Mouse (Mus musculus) forebrain, embryonic 11.5 days (tissue): ENCODE results near the gene Iqcb1. TPM values are rescaled to one million over a fixed set of nuclear protein-coding genes. Genes with fewer than 3 reads are reported as not detected.

Experiments
- ATAC-seq: fragments of 200-750 bp; cut with Nextera tagmentation; replicated peaks from 2 replicates; pipeline ENCODE4 v1.8.0; 2017; ENCODE audit warnings: moderate TSS enrichment; ENCODE audit not compliant: low FRiP score
- DNase-seq: peaks from one replicate; pipeline ENCODE4 v3.0.0-alpha.2; 2017; ENCODE audit warnings: low spot score
- H3K27ac ChIP-seq: fragments of 300-500 bp; sonication (generic); 2 replicates; pipeline ENCODE4 v1.5.1; 2014; ENCODE audit warnings: low read depth, low read length
- H3K27me3 ChIP-seq: fragments of 300-500 bp; sonication (generic); 2 replicates; pipeline ENCODE4 v1.6.1; 2014; ENCODE audit warnings: mild to moderate bottlenecking, low read length, mixed read lengths; ENCODE audit not compliant: control insufficient read depth, insufficient read depth
- H3K36me3 ChIP-seq: fragments of 300-500 bp; sonication (generic); 2 replicates; pipeline ENCODE4 v1.6.1; 2014; ENCODE audit warnings: mild to moderate bottlenecking, low read length, moderate library complexity, mixed read lengths; ENCODE audit not compliant: control insufficient read depth, insufficient read depth
- H3K4me1 ChIP-seq: fragments of 300-500 bp; sonication (generic); replicated peaks from 2 replicates; pipeline ENCODE4 v1.6.1; 2014; ENCODE audit warnings: low read length, mixed read lengths; ENCODE audit not compliant: control insufficient read depth, insufficient read depth
- H3K4me2 ChIP-seq: fragments of 300-500 bp; sonication (generic); 2 replicates; pipeline ENCODE4 v1.6.1; 2014; ENCODE audit warnings: low read depth, mild to moderate bottlenecking, low read length, moderate library complexity, mixed read lengths; ENCODE audit not compliant: severe bottlenecking
- H3K4me3 ChIP-seq: fragments of 300-500 bp; sonication (generic); 2 replicates; pipeline ENCODE4 v1.5.1; 2014; ENCODE audit warnings: low read depth, low read length
- H3K9ac ChIP-seq: fragments of 300-500 bp; sonication (generic); 2 replicates; pipeline ENCODE4 v1.6.1; 2014; ENCODE audit warnings: low read length
- H3K9me3 ChIP-seq: fragments of 300-500 bp; sonication (generic); 2 replicates; pipeline ENCODE4 v1.6.1; 2016; ENCODE audit warnings: low read length, mixed read lengths; ENCODE audit not compliant: control insufficient read depth
- WGBS: fragments of 180-500 bp; shearing (Covaris S2); extraction: QIAGEN DNeasy Blood & Tissue Kit; methylation state at CpG from one replicate; pipeline ENCODE4 v1.1.7; 2014; 5-methylcytosine and 5-hydroxymethylcytosine counted together
- microRNA-seq: library from miRNA; unstranded; fragments of <30 nt; microRNA quantifications from one replicate; pipeline ENCODE4, GENCODE M21; 2016; ENCODE audit not compliant: insufficient number of aligned reads
- polyA plus RNA-seq: library from polyadenylated mRNA; unstranded; fragments of >200 nt; fragmentation: Nextera tagmentation; extraction: Ambion mirVana; gene quantifications from 2 replicates; pipeline ENCODE4 v1.2.1, GENCODE M21; 2014

Gene Iqcb1
- polyA plus RNA-seq, 1 experiment from 2014 or later, result 72.7 TPM

GRCm38 (mm10) chr16:36912311-36912710 lies 84.1 kb downstream of the Iqcb1 start:
- ATAC-seq, result no peak
- Histone ChIP-seq H3K4me1 (no peaks in the 10 kb centered on the region), H3K9me3 (no peaks in the 10 kb centered on the region), H3K27ac (no peak overlapping the region), H3K27me3 (no peaks in the 10 kb centered on the region), H3K4me3 (no peak overlapping the region), H3K36me3 (no peaks in the 10 kb centered on the region; the same call in 1 of the 2 replicates), H3K9ac (no peak overlapping the region), H3K4me2 (no peak overlapping the region)
- no peak for DNase-seq
- WGBS, result 94% methylated on average over 13 of the region's 13 CpGs

DNA sequence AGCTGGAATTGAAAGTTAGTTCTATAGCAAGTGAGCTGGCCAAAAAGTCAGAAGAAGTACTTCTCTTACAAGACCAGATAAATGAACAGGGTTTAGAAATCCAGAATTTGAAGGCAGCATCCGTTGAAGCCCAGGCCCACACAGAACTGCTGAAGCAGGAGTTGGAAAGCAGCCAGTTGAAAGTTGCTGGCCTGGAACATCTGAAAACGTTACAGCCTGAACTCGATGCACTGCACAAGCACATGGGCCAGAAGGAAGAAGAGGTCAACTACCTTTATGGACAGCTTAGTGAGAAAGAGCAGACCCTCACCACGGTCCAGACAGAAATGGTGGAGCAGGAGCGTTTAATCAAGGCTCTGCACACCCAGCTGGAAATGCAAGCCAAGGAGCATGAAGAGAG lies 86.0 kb downstream of the Iqcb1 start:
- Histone ChIP-seq H3K4me3 (no peak overlapping the region), H3K4me1 (no peaks in the 10 kb centered on the region), H3K9me3 (no peaks in the 10 kb centered on the region), H3K36me3 (no peaks in the 10 kb centered on the region; the same call in 1 of the 2 replicates), H3K27me3 (no peaks in the 10 kb centered on the region), H3K27ac (no peak overlapping the region), H3K4me2 (no peak overlapping the region), H3K9ac (no peak overlapping the region)
- WGBS, result 95% methylated on average over 5 of the region's 5 CpGs
- ATAC-seq (no peak), DNase-seq (no peak)

DNA sequence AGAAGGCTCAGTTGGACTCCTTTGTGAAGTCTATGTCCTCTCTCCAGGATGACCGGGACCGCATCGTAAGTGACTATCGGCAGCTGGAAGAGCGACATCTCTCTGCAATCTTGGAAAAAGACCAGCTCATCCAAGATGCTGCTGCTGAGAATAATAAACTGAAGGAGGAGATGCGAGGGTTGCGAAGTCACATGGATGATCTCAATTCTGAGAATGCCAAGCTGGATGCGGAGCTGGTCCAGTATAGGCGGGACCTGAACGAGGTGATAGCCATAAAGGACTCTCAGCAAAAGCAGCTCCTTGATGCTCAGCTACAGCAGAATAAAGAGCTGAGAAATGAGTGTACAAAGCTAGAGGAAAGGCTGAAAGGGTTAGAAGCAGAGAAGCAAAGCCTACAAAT lies 90.3 kb downstream of the Iqcb1 start:
- H3K9me3 ChIP-seq, result no peaks in the 10 kb centered on the region
- 95% methylated on average over 10 of the region's 10 CpGs for WGBS
- DNase-seq (no peak), ATAC-seq (no peak)
- H3K9ac ChIP-seq, result no peak overlapping the region
- H3K36me3 ChIP-seq, result no peaks in the 10 kb centered on the region; the same call in 1 of the 2 replicates
- no peak overlapping the region for H3K27ac ChIP-seq
- no peak overlapping the region for H3K4me3 ChIP-seq
- no peaks in the 10 kb centered on the region for H3K4me1 ChIP-seq
- H3K27me3 ChIP-seq, result no peaks in the 10 kb centered on the region
- H3K4me2 ChIP-seq, result no peak overlapping the region

DNA sequence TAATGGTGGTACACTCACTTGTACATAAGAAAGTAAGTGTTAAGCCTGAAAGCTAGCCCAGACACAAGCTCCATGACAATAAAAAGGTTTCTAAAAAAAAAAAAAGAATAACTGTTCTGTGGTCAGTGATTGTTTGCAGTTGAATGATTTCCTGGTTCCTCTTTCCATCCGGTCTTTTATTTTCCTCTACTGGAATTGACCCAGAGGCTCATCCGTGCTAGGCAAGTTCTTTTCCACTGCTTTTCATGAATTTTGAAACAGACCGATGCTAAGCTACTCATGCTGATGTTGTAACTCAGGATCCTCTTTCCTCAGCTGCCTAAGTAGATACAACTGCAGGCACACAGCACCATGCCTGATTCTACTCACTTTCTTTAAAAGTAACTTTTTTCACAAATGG lies 92.2 kb downstream of the Iqcb1 start:
- WGBS, result 91% methylated on average over 3 of the region's 3 CpGs
- H3K9ac ChIP-seq, result no peak overlapping the region
- no peak overlapping the region for H3K4me3 ChIP-seq
- ATAC-seq (no peak), DNase-seq (no peak)
- H3K9me3 ChIP-seq, result no peaks in the 10 kb centered on the region
- no peaks in the 10 kb centered on the region for H3K27me3 ChIP-seq
- no peaks in the 10 kb centered on the region; the same call in 1 of the 2 replicates for H3K36me3 ChIP-seq
- H3K4me1 ChIP-seq, result no peaks in the 10 kb centered on the region
- H3K27ac ChIP-seq, result no peak overlapping the region
- no peak overlapping the region for H3K4me2 ChIP-seq

DNA sequence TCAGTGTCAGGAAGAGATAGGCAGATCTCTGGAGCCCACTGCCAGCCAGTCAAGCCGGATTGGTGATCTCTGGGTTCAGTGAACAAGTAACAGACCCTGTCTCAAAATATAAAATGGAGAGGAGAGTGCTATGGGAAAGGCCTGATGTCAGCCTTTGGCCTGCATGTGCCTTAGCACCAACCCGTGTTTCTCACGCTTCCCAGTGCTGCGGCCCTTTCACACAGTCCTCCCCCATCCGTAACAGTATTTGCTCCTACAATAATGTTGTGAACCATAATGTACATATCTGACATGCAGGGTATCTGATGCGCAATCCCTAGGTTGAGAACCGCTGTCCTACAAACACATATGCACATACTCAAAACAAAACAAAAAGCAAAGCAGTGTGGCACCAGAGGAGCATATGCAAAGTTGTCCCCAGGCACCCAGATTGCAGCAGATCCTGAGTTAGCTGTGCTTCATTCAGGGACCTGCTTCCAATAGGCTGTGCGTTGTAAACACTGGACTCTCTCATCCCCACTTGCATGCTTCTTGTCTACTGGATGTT lies 93.0 kb downstream of the Iqcb1 start:
- Histone ChIP-seq H3K4me1 (no peaks in the 10 kb centered on the region), H3K9ac (no peak overlapping the region), H3K4me3 (no peak overlapping the region), H3K27ac (no peak overlapping the region), H3K36me3 (no peaks in the 10 kb centered on the region; the same call in 1 of the 2 replicates), H3K9me3 (no peaks in the 10 kb centered on the region), H3K27me3 (no peaks in the 10 kb centered on the region), H3K4me2 (no peak overlapping the region)
- DNase-seq (no peak), ATAC-seq (no peak)
- WGBS, result 95% methylated on average over 8 of the region's 8 CpGs

DNA sequence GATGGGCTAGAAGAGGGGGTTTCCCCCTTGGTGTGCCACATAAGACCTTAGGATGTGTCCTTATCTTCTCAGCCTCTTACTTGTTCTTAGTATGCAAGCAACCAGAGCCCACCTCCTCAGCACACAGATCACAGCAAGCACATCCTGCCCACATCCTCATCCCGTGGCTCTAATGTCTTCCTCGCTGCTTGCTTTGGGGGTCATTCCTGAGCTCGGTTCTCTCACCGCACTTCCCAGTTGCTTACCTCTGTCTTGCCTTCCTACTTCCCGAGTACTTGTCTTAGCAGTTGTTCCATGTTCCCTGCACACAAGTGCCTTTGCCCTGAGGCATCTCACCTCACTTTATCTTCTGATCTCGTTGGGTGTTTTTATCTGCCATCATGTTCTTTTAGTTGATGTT lies 93.8 kb downstream of the Iqcb1 start:
- H3K4me3 ChIP-seq, result no peak overlapping the region
- H3K9me3 ChIP-seq, result no peaks in the 10 kb centered on the region
- no peak overlapping the region for H3K4me2 ChIP-seq
- no peak overlapping the region for H3K9ac ChIP-seq
- no peaks in the 10 kb centered on the region for H3K4me1 ChIP-seq
- 92% methylated on average over 6 of the region's 6 CpGs for WGBS
- H3K27ac ChIP-seq, result no peak overlapping the region
- no peaks in the 10 kb centered on the region for H3K27me3 ChIP-seq
- ATAC-seq (no peak), DNase-seq (no peak)
- H3K36me3 ChIP-seq, result no peaks in the 10 kb centered on the region; the same call in 1 of the 2 replicates

Small RNAs within 50 kb of the gene (microRNA-seq; reads per million reads assigned to microRNA genes)
- gene Gm22617, result not detected

Other genes with a start within 250 kb of the Iqcb1 start
- 1.4 and 1.7 TPM in 2 replicates for gene Cd86, start 162.3 kb upstream of the Iqcb1 start, polyA plus RNA-seq
- gene Ildr1, start 134.4 kb upstream of the Iqcb1 start, polyA plus RNA-seq, result 0.19 and 0.20 TPM in 2 replicates
- 1.8 and 2.7 TPM in 2 replicates for gene Slc15a2, start 43.4 kb upstream of the Iqcb1 start, polyA plus RNA-seq
- 0.99 and 1.4 TPM in 2 replicates for gene Eaf2, start 46.6 kb downstream of the Iqcb1 start, polyA plus RNA-seq
- 74.2 and 78.2 TPM in 2 replicates for gene Golgb1, start 46.8 kb downstream of the Iqcb1 start, polyA plus RNA-seq
- gene Hcls1, start 106.6 kb downstream of the Iqcb1 start, polyA plus RNA-seq, result 0.88 and 1.0 TPM in 2 replicates
- 0.11 TPM in 1 of 2 replicates, not detected in the other for gene Fbxo40, start 162.1 kb downstream of the Iqcb1 start, polyA plus RNA-seq
- 16.7 and 20.0 TPM in 2 replicates for gene Polq, start 183.4 kb downstream of the Iqcb1 start, polyA plus RNA-seq